Mouse (Mus musculus) hindbrain, embryonic 14.5 days (tissue): ENCODE data around the gene Cap2. TPM values are rescaled to one million over a fixed set of nuclear protein-coding genes. Genes with fewer than 3 reads are reported as not detected.

Experiments
- ATAC-seq: fragments of 200-750 bp; cut with Nextera tagmentation; 2 replicates; pipeline ENCODE4 v1.8.0; 2017; ENCODE audit warnings: moderate number of reproducible peaks, mild to moderate bottlenecking, moderate TSS enrichment, moderate library complexity; ENCODE audit not compliant: low FRiP score
- DNase-seq: peaks from one replicate; pipeline ENCODE4 v3.0.0-alpha.2; 2015; ENCODE audit warnings: low spot score
- H3K27ac ChIP-seq: fragments of 300-500 bp; sonication (generic); 2 replicates; pipeline ENCODE4 v1.5.1; 2014; ENCODE audit warnings: mild to moderate bottlenecking, moderate library complexity
- H3K27me3 ChIP-seq: fragments of 300-500 bp; sonication (generic); 2 replicates; pipeline ENCODE4 v1.6.1; 2014; ENCODE audit warnings: mild to moderate bottlenecking, low read length, mixed read lengths; ENCODE audit not compliant: control insufficient read depth, insufficient read depth
- H3K36me3 ChIP-seq: fragments of 300-500 bp; sonication (generic); replicated peaks from 2 replicates; pipeline ENCODE4 v1.6.1; 2014; ENCODE audit not compliant: control insufficient read depth, insufficient read depth
- H3K4me1 ChIP-seq: fragments of 300-500 bp; sonication (generic); replicated peaks from 2 replicates; pipeline ENCODE4 v1.6.1; 2014; ENCODE audit warnings: antibody characterized with exemption, low read length, mixed read lengths; ENCODE audit not compliant: control insufficient read depth, insufficient read depth
- H3K4me2 ChIP-seq: fragments of 300-500 bp; sonication (generic); replicated peaks from 2 replicates; pipeline ENCODE4 v1.6.1; 2014; ENCODE audit warnings: mild to moderate bottlenecking, moderate library complexity
- H3K4me3 ChIP-seq: fragments of 300-500 bp; sonication (generic); replicated peaks from 2 replicates; pipeline ENCODE4 v1.5.1; 2014; ENCODE audit warnings: mild to moderate bottlenecking, low read length
- H3K9ac ChIP-seq: fragments of 300-500 bp; sonication (generic); 2 replicates; pipeline ENCODE4 v1.6.1; 2014
- H3K9me3 ChIP-seq: fragments of 300-500 bp; sonication (generic); 2 replicates; pipeline ENCODE4 v1.6.1; 2016; ENCODE audit warnings: low read length; ENCODE audit not compliant: control insufficient read depth
- whole genome bisulfite sequencing: fragments of 180-500 bp; shearing (Covaris S2); extraction: QIAGEN DNeasy Blood & Tissue Kit; methylation state at CpG from one replicate; pipeline ENCODE4 v1.1.7; 2014; 5-methylcytosine and 5-hydroxymethylcytosine counted together
- polyA plus RNA-seq: library from polyadenylated mRNA; unstranded; fragments of >200 nt; fragmentation: Nextera tagmentation; extraction: Ambion mirVana; gene quantifications from 2 replicates; pipeline ENCODE4 v1.2.1, GENCODE M21; 2014

Gene Cap2
- polyA plus RNA-seq, 1 experiment from 2014 or later, result 7.3 TPM

GRCm38 (mm10) chr13:46600694-46601093, 99.0 kb downstream of the Cap2 start:
- H3K9ac ChIP-seq, result no peak overlapping the region
- ATAC-seq (no peak), DNase-seq (no peak)
- H3K4me1 ChIP-seq, result 0 out of 2 replicates have a peak, but pooled peaks cover 4% of the 10 kb centered on the region
- H3K36me3 ChIP-seq, result no peaks in the 10 kb centered on the region
- no peak overlapping the region for H3K4me2 ChIP-seq
- H3K27ac ChIP-seq, result no peak overlapping the region
- no peaks in the 10 kb centered on the region for H3K27me3 ChIP-seq
- H3K9me3 ChIP-seq, result no peaks in the 10 kb centered on the region
- H3K4me3 ChIP-seq, result no peak overlapping the region
- 79% methylated on average over 5 of the region's 5 CpGs for WGBS

- no peak overlapping the region for H3K4me3 ChIP-seq
- H3K36me3 ChIP-seq, result no peaks in the 10 kb centered on the region
- ATAC-seq (no peak), DNase-seq (no peak)
- no peaks in the 10 kb centered on the region for H3K27me3 ChIP-seq
- no peak overlapping the region for H3K27ac ChIP-seq
- no peaks in the 10 kb centered on the region for H3K9me3 ChIP-seq
- H3K9ac ChIP-seq, result no peak overlapping the region
- 94% methylated on average over 2 of the region's 2 CpGs for WGBS
- no peak overlapping the region for H3K4me2 ChIP-seq
- 0 out of 2 replicates have a peak, but pooled peaks cover 4% of the 10 kb centered on the region for H3K4me1 ChIP-seq
Measured at GRCm38 (mm10) chr13:46601386-46601785, 99.7 kb downstream of the Cap2 start.

- WGBS, result 92% methylated on average over 11 of the region's 11 CpGs
Measured at GRCm38 (mm10) chr13:46602674-46603073, 101.0 kb downstream of the Cap2 start.

GRCm38 (mm10) chr13:46611033-46611432, 109.4 kb downstream of the Cap2 start:
- no peak overlapping the region for H3K9ac ChIP-seq
- no peaks in the 10 kb centered on the region for H3K27me3 ChIP-seq
- no peaks in the 10 kb centered on the region for H3K4me1 ChIP-seq
- 87% methylated on average over 3 of the region's 3 CpGs for WGBS
- H3K4me3 ChIP-seq, result no peak overlapping the region
- DNase-seq (no peak), ATAC-seq (no peak)
- H3K4me2 ChIP-seq, result no peak overlapping the region
- no peaks in the 10 kb centered on the region for H3K36me3 ChIP-seq
- H3K9me3 ChIP-seq, result no peaks in the 10 kb centered on the region
- no peak overlapping the region for H3K27ac ChIP-seq

More at GRCm38 (mm10) chr13:46602674-46603073, 101.0 kb downstream of the Cap2 start:
- Histone ChIP-seq H3K4me2 (no peak overlapping the region), H3K9me3 (no peaks in the 10 kb centered on the region), H3K4me1 (0 out of 2 replicates have a peak, but pooled peaks cover 4% of the 10 kb centered on the region), H3K27ac (no peak overlapping the region), H3K36me3 (no peaks in the 10 kb centered on the region), H3K9ac (no peak overlapping the region), H3K4me3 (no peak overlapping the region), H3K27me3 (no peaks in the 10 kb centered on the region)
- ATAC-seq (no peak), DNase-seq (no peak)

GRCm38 (mm10) chr13:46613694-46614272, 112.1 kb downstream of the Cap2 start:
- WGBS, result 85% methylated on average over 6 of the region's 6 CpGs
- no peaks in the 10 kb centered on the region for H3K27me3 ChIP-seq
- no peaks in the 10 kb centered on the region for H3K4me1 ChIP-seq
- H3K4me2 ChIP-seq, result no peak overlapping the region
- no peak overlapping the region for H3K9ac ChIP-seq
- H3K9me3 ChIP-seq, result no peaks in the 10 kb centered on the region
- no peaks in the 10 kb centered on the region for H3K36me3 ChIP-seq
- DNase-seq (no peak), ATAC-seq (no peak)
- no peak overlapping the region for H3K27ac ChIP-seq
- no peak overlapping the region for H3K4me3 ChIP-seq

- Histone ChIP-seq H3K4me3 (no peak overlapping the region), H3K4me1 (peaks cover 6% of the 10 kb centered on the region), H3K9ac (no peak overlapping the region), H3K27ac (no peak overlapping the region), H3K36me3 (no peaks in the 10 kb centered on the region), H3K4me2 (no peak overlapping the region), H3K9me3 (no peaks in the 10 kb centered on the region), H3K27me3 (no peaks in the 10 kb centered on the region)
- WGBS, result 87% methylated on average over 19 of the region's 19 CpGs
- ATAC-seq (no peak), DNase-seq (no peak)
Measured at GRCm38 (mm10) chr13:46616673-46617362, 115.2 kb downstream of the Cap2 start.

GRCm38 (mm10) chr13:46619633-46620032, 118.0 kb downstream of the Cap2 start:
- no peak overlapping the region for H3K27ac ChIP-seq
- no peak for DNase-seq
- H3K4me3 ChIP-seq, result no peak overlapping the region
- no peak for ATAC-seq
- peaks cover 6% of the 10 kb centered on the region for H3K4me1 ChIP-seq
- peak overlapping the region; percentile 21; the same call in 1 of the 2 replicates for H3K4me2 ChIP-seq
- H3K36me3 ChIP-seq, result no peaks in the 10 kb centered on the region
- 42% methylated on average over 11 of the region's 11 CpGs for WGBS
- no peak overlapping the region for H3K9ac ChIP-seq
- H3K9me3 ChIP-seq, result no peaks in the 10 kb centered on the region
- no peaks in the 10 kb centered on the region for H3K27me3 ChIP-seq

- Histone ChIP-seq H3K4me3 (no peak overlapping the region), H3K4me2 (no peak overlapping the region), H3K9me3 (no peaks in the 10 kb centered on the region), H3K27me3 (no peaks in the 10 kb centered on the region), H3K9ac (no peak overlapping the region), H3K36me3 (no peaks in the 10 kb centered on the region), H3K27ac (no peak overlapping the region), H3K4me1 (peaks cover 6% of the 10 kb centered on the region)
- ATAC-seq (no peak), DNase-seq (no peak)
- 89% methylated on average over 7 of the region's 7 CpGs for WGBS
Measured at GRCm38 (mm10) chr13:46620964-46621757, 119.5 kb downstream of the Cap2 start.

GRCm38 (mm10) chr13:46626608-46627007, 125.0 kb downstream of the Cap2 start:
- no peak overlapping the region for H3K9ac ChIP-seq
- no peak for DNase-seq
- H3K4me1 ChIP-seq, result peaks cover 5% of the 10 kb centered on the region; the same call in 1 of the 2 replicates
- H3K4me2 ChIP-seq, result no peak overlapping the region
- ATAC-seq, result no peak
- no peaks in the 10 kb centered on the region for H3K27me3 ChIP-seq
- H3K9me3 ChIP-seq, result no peaks in the 10 kb centered on the region
- no peak overlapping the region for H3K4me3 ChIP-seq
- H3K36me3 ChIP-seq, result no peaks in the 10 kb centered on the region
- H3K27ac ChIP-seq, result no peak overlapping the region
- 90% methylated on average over 9 of the region's 9 CpGs for WGBS
